Mouse (Mus musculus) heart, embryonic 14.5 days (tissue): ENCODE measurements around the gene Gm17428. TPM values are rescaled to one million over a fixed set of nuclear protein-coding genes. Genes with fewer than 3 reads are reported as not detected.
A peak's percentile ranks its signal among the peaks of the same experiment; 100 is the strongest.

ENCODE experiments used
- ATAC-seq: fragments of 200-750 bp; cut with Nextera tagmentation; 2 replicates; pipeline ENCODE4 v1.8.0; 2017; ENCODE audit warnings: low read depth, moderate TSS enrichment; ENCODE audit not compliant: insufficient number of reproducible peaks, insufficient read depth, low FRiP score
- H3K27ac ChIP-seq, 2 experiments: fragments of 200-500 bp in 1 of 2; fragments of 300-500 bp in 1 of 2; sonication (generic) in 1 of 2; replicated peaks in 1 of 2; 2 replicates each; pipeline ENCODE4 v1.5.1; 2012 to 2014; ENCODE audit warnings: low read depth in 2 of 2, low read length in 2 of 2, control low read depth in 1 of 2, mild to moderate bottlenecking in 1 of 2, mixed read lengths in 1 of 2; ENCODE audit not compliant: control insufficient read depth in 1 of 2, insufficient read depth in 1 of 2
- H3K27me3 ChIP-seq: fragments of 300-500 bp; sonication (generic); 2 replicates; pipeline ENCODE4 v1.6.1; 2014; ENCODE audit warnings: mild to moderate bottlenecking, low read length, control low read depth; ENCODE audit not compliant: control insufficient read depth, insufficient read depth
- H3K36me3 ChIP-seq: fragments of 300-500 bp; sonication (generic); 2 replicates; pipeline ENCODE4 v1.6.1; 2014; ENCODE audit warnings: mild to moderate bottlenecking, control low read depth, low read length, mixed read lengths; ENCODE audit not compliant: control insufficient read depth, insufficient read depth
- H3K4me1 ChIP-seq, 2 experiments: fragments of 200-500 bp in 1 of 2; fragments of 300-500 bp in 1 of 2; sonication (generic) in 1 of 2; 2 replicates each; pipeline ENCODE4 v1.6.1; 2012 to 2014; ENCODE audit warnings: low read length in 2 of 2, control low read depth in 1 of 2, mixed read lengths in 1 of 2; ENCODE audit not compliant: control insufficient read depth in 2 of 2, insufficient read depth in 2 of 2
- H3K4me2 ChIP-seq: fragments of 300-500 bp; sonication (generic); 2 replicates; pipeline ENCODE4 v1.6.1; 2014; ENCODE audit warnings: mild to moderate bottlenecking, low read length
- H3K4me3 ChIP-seq, 2 experiments: fragments of 200-500 bp in 1 of 2; fragments of 300-500 bp in 1 of 2; sonication (generic) in 1 of 2; 2 replicates each; pipeline ENCODE4 v1.5.1; 2012 to 2014; ENCODE audit warnings: low read length in 2 of 2, mild to moderate bottlenecking in 2 of 2, control low read depth in 1 of 2, low read depth in 1 of 2, moderate library complexity in 1 of 2; ENCODE audit not compliant: control insufficient read depth in 1 of 2, insufficient read depth in 1 of 2
- H3K9ac ChIP-seq: fragments of 300-500 bp; sonication (generic); 2 replicates; pipeline ENCODE4 v1.6.1; 2014; ENCODE audit warnings: mild to moderate bottlenecking, low read length
- H3K9me3 ChIP-seq: fragments of 300-500 bp; sonication (generic); 2 replicates; pipeline ENCODE4 v1.6.1; 2016; ENCODE audit warnings: low read length, control low read depth; ENCODE audit not compliant: control insufficient read depth
- WGBS: fragments of 180-500 bp; shearing (Covaris S2); extraction: QIAGEN DNeasy Blood & Tissue Kit; methylation state at CpG from one replicate; pipeline ENCODE4 v1.1.7; 2014; 5-methylcytosine and 5-hydroxymethylcytosine counted together
- microRNA counts: library from miRNA; unstranded; fragments of <30 nt; microRNA quantifications from one replicate; lab custom pipeline; 2016
- microRNA-seq: library from miRNA; unstranded; fragments of <30 nt; microRNA quantifications from one replicate; pipeline ENCODE4, GENCODE M21; 2016
- polyA plus RNA-seq: library from polyadenylated mRNA; unstranded; fragments of >200 nt; fragmentation: Nextera tagmentation; extraction: Ambion mirVana; gene quantifications from 2 replicates; pipeline ENCODE4 v1.2.1, GENCODE M21; 2014

Gene Gm17428
- polyA plus RNA-seq, 1 experiment from 2014 or later = not detected

DNA sequence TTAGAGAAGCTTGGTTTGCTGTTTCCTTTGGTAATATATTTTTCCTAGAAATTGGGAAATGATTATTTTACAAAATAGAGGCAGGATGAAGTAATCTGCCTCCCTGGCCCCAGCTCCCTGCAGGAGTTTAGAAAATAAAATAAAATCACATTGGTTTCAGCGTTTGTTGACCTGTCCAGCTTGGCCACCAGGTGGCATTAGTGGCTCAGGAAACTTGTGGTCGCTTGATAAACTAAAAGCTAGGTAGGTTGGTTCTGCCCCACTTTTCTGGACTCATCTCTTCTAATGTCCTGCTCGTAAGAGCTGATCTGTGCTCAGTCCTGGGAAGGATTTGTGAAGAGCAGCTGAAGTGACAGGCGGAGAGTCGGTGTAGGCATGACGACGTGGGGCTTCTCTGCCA is 47.5 kb downstream of the Gm17428 start:
- Histone ChIP-seq H3K4me1 (peaks cover 0 to 4% of the 10 kb centered on the region in 2 experiments; a peak in 2 of 4 replicates), H3K9ac (no peak overlapping the region), H3K4me3 (no peak overlapping the region), H3K9me3 (no peaks in the 10 kb centered on the region), H3K27ac (no peak overlapping the region), H3K4me2 (no peak overlapping the region), H3K27me3 (no peaks in the 10 kb centered on the region), H3K36me3 (peaks cover 59% of the 10 kb centered on the region)
- WGBS = 62% methylated on average over 7 of the region's 7 CpGs
- no peak for ATAC-seq

DNA sequence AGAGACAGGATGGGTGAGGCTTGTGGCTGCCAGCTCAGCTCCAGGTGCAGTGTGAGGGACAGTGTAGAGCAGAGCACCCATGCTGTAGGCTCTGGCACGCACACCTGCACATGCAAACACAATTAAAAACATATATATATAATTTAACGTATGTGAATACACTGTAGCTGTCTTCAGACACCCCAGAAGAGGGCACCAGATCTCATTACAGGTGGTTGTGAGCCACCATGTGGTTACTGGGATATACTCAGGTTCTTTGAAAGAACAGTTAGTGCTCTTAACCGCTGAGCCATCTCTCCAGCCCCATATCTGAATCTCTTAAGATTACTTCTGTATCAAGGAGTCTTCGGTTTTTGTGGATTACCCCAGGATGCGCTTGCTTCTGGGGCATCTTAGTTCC is 48.8 kb downstream of the Gm17428 start:
- ATAC-seq = no peak
- Histone ChIP-seq H3K27me3 (peaks cover 3% of the 10 kb centered on the region; the same call in 1 of the 2 replicates), H3K36me3 (peaks cover 49% of the 10 kb centered on the region), H3K4me2 (no peak overlapping the region), H3K27ac (no peak overlapping the region), H3K9me3 (no peaks in the 10 kb centered on the region), H3K4me3 (no peak overlapping the region), H3K9ac (no peak overlapping the region), H3K4me1 (peaks cover 0 to 4% of the 10 kb centered on the region in 2 experiments; a peak in 2 of 4 replicates)
- WGBS = 75% methylated on average over 5 of the region's 5 CpGs

MicroRNA genes within 50 kb of the gene (microRNA counts, 519-probe panel; counts per million panel counts)
- microRNA mmu-miR-208a (lab: Ali Mortazavi, UCI) = 8,177 counts per million, percentile 98 among the panel's probes with 10 or more counts
- microRNA mmu-miR-208b (lab: Ali Mortazavi, UCI) = 9,413 counts per million, percentile 100 among the panel's probes with 10 or more counts

Small RNA genes within 50 kb of the gene (microRNA-seq; reads per million reads assigned to microRNA genes)
- 7,914 reads per million, percentile 95 among the genes with 10 or more reads in this experiment for gene Mir208a
- 80,223 reads per million, percentile 99 among the genes with 10 or more reads in this experiment for gene Mir208b

Other genes with a start within 250 kb of the Gm17428 start
- gene Slc7a8, start 195.0 kb upstream of the Gm17428 start, polyA plus RNA-seq = 5.0 and 5.1 TPM in 2 replicates
- gene Rnf212b, start 162.8 kb upstream of the Gm17428 start, polyA plus RNA-seq = not detected in 2 replicates
- 8.2 and 9.5 TPM in 2 replicates for gene Homez, start 106.0 kb upstream of the Gm17428 start, polyA plus RNA-seq
- 1.7 and 1.9 TPM in 2 replicates for gene Ppp1r3e, start 99.4 kb upstream of the Gm17428 start, polyA plus RNA-seq
- gene Bcl2l2, start 93.6 kb upstream of the Gm17428 start, polyA plus RNA-seq = 3.0 and 4.3 TPM in 2 replicates
- not detected in 2 replicates for gene Gm20521, start 93.5 kb upstream of the Gm17428 start, polyA plus RNA-seq
- gene Pabpn1, start 84.4 kb upstream of the Gm17428 start, polyA plus RNA-seq = 80.6 and 83.8 TPM in 2 replicates
- 18.5 and 25.6 TPM in 2 replicates for gene Slc22a17, start 63.8 kb upstream of the Gm17428 start, polyA plus RNA-seq
- 12.2 and 14.6 TPM in 2 replicates for gene Efs, start 50.8 kb upstream of the Gm17428 start, polyA plus RNA-seq
- not detected in 2 replicates for gene Il25, start 44.2 kb upstream of the Gm17428 start, polyA plus RNA-seq
- gene Cmtm5, start 40.7 kb upstream of the Gm17428 start, polyA plus RNA-seq = 0.58 and 0.72 TPM in 2 replicates
- 2,542 and 2,728 TPM in 2 replicates for gene Myh6, start 10.0 kb upstream of the Gm17428 start, polyA plus RNA-seq
- 5,319 and 5,796 TPM in 2 replicates for gene Myh7, start 17.7 kb downstream of the Gm17428 start, polyA plus RNA-seq
- gene Ngdn, start 38.5 kb downstream of the Gm17428 start, polyA plus RNA-seq = 53.8 and 54.9 TPM in 2 replicates
- 2.6 and 3.0 TPM in 2 replicates for gene Zfhx2, start 115.4 kb downstream of the Gm17428 start, polyA plus RNA-seq
- 12.8 and 15.1 TPM in 2 replicates for gene Thtpa, start 117.9 kb downstream of the Gm17428 start, polyA plus RNA-seq
- gene Ap1g2, start 129.7 kb downstream of the Gm17428 start, polyA plus RNA-seq = 7.6 and 8.6 TPM in 2 replicates
- 0.05 and 0.18 TPM in 2 replicates for gene Jph4, start 140.0 kb downstream of the Gm17428 start, polyA plus RNA-seq
- not detected in 2 replicates for gene Dhrs2, start 245.1 kb downstream of the Gm17428 start, polyA plus RNA-seq